Mouse (Mus musculus) megakaryocyte-erythroid progenitor cell, adult 5-6 weeks (primary cell): ENCODE results near the gene Tspan10. TPM values are rescaled to one million over a fixed set of nuclear protein-coding genes. Genes with fewer than 3 reads are reported as not detected.

Source experiments
- ATAC-seq: replicated peaks from 2 replicates; pipeline ENCODE4 v1.8.0; 2016; ENCODE audit warnings: mild to moderate bottlenecking, inconsistent platforms; ENCODE audit not compliant: severe bottlenecking, poor library complexity, low FRiP score, low TSS enrichment
- total RNA-seq, 2 experiments: library from RNA; stranded (forward) in 1 of 2; stranded (reverse) in 1 of 2; fragments of 200-1000, 215-1000 nt in 1 of 2; fragments of >200 nt in 1 of 2; fragmentation: Nextera tagmentation in 1 of 2; gene quantifications; 2 replicates each; pipeline ENCODE4 v1.2.3; 2014 to 2017

The Tspan10 gene
- total RNA-seq, 2 experiments from 2014 or later, result not detected

- ATAC-seq, result no peak
Measured at GRCm38 (mm10) chr11:120452246-120452645, 9.8 kb downstream of the Tspan10 start.

DNA sequence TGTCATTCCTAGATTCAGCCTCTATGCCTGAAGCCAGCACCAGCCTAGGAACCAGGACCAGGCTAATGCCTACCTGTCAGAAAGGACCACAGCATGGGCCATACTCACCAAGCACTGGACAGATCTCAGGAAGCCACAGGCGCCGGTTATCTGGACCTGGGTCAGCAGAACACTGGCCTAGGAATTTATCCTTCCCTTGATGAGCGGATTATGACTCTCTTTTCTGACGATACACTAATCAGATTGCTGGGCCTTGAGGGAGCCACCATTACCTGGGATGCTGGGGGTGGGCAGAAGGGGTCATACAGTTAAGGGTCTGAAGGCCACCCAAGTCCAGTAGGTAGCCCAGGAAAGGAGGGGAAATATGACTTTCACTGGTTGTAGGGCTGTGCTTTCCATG is 10.9 kb downstream of the Tspan10 start, which contains the start of gene Pde6g:
Pde6g (minus strand) TSS at position 195 of the 400 bp plus-strand sequence.
- ATAC-seq, result no peak

- ATAC-seq, result no peak
Measured at GRCm38 (mm10) chr11:120454965-120455364, 12.5 kb downstream of the Tspan10 start.

GRCm38 (mm10) chr11:120455413-120455812 is 13.0 kb downstream of the Tspan10 start:
- ATAC-seq, result 0 out of 2 replicates have a peak, but pooled peaks have one; percentile 32

DNA sequence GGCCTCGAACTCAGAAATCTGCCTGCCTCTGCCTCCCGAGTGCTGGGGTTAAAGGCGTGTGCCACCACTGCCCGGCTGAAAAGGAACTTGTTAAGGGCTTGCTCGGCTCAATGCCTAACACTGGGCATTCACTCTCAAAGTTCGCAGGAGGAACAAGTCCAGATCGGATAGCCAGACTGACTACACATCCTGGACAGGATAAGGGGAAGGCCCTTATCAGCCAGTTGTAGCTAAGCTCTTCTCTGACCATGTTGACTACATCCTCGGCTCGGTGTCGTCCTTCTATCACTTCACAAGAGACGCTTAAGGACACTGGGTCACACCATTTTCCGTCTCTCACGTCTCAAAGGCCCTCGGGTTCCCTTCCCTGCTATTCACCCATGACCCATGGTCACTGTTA is 14.9 kb downstream of the Tspan10 start:
- ATAC-seq, result peak; percentile 35; the same call in 1 of the 2 replicates

- ATAC-seq, result peak; percentile 81
Measured at GRCm38 (mm10) chr11:120457772-120458751, 15.6 kb downstream of the Tspan10 start, which contains the start of the genes Oxld1 and Ccdc137. Oxld1 (minus strand) TSS chr11:120458068. Ccdc137 (plus strand) TSS chr11:120458115.

DNA sequence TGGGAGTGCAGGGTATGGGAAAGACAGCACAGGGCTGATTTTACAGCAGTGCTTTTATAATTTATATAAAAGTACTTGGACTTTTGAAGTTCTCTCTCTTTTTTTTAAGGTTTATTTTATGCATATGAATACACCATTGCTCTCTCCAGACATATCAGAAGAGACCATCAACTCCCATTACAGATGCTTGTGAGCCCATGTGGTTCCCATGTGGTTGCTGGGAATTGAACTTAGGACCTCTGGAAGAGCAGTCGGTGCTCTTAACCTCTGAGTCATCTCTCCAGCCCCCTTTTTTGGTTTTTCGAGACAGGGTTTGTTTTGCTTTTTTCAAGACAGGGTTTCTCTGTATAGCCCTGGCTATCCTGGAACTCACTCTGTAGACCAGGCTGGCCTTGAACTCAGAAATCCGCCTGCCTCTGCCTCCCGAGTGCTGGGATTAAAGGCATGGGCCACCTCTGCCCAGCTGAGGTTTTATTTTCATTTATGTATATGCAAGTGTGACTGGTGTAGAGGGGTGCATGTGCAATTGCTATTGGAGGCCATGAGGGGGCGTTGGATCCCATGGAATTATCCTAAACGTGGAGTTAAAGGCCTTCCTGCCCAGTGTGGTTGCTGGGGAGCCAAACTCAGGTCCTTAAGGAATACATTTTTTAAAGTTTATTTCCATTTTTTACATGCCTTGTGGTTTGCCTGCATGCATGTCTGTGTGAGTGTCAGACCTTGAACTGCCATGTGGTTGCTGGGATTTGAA is 16.6 kb downstream of the Tspan10 start:
- ATAC-seq, result no peak

DNA sequence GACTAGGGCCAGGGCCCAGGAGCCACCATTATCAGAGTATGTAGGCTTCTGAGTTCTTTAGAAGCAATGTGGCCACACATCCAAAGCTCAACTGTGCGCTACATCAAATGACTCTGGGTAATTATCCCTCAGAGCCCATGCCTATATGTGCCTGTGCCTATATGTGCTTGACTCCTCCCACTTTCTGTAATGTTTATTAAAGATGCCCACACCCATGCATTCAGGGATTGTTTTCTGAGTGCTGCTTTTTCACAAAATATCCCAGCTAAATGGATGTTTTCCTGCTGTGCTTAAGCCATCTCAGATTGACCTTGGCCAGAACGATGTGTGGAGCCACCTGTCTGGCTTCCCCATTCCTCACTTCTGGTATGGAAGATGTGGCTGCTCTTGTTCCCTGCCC is 21.1 kb downstream of the Tspan10 start:
- ATAC-seq, result no peak

DNA sequence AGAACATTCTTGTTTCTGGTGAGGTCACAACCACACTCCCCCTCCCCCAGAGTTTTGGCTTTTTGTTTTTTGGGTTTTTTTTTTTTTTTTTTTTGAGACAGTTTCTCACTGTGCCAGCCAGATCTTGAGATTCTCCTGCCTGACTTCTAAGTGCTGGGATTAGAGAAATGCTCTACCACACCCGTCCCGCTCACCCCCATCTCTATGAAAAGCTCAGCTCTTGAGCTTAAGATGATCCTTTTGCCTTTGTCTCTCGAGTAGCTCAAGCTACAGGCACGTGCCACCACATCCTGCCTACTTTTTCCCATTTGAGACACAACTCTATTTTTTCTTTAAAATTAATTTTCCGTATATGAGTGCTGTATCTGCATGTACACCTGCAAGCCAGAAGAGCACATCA is 21.9 kb downstream of the Tspan10 start:
- ATAC-seq, result no peak

GRCm38 (mm10) chr11:120465521-120465920 is 23.1 kb downstream of the Tspan10 start:
- no peak for ATAC-seq

DNA sequence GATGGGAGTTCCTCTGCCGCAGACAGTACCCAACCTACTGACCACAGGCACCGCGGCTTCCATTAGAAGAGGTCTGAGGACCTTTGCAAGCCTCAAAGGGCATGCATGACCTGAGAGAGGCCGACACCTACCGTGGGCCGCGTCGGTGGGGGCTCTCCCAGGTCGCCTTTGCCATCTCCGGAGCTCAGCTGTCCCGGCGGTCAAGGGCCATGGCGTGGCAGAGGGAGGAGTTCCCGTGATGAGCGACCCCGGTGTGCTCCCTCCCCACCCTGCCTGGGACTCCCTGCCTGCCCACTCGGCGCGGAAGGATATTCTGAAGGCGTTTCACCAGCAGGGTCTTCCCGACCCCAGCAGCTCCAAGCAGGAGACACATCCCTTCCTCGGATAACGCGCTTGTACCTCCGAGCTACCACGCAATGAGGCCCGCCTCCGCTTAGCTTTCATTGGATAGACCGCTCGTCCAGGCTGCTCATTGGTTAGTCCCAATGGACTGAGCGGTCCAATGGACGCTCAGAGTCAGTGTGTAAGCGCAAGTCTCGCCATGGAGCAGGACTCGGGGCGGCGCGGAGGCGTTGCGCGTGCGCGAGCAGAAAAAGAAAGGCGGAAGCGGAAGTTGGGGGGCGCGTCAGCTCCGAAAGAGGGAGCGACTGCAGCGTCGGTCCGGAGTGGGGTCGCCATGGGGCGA is 24.7 kb downstream of the Tspan10 start, which contains the start of gene Arl16:
Arl16 (minus strand) TSS at position 557 of the 685 bp plus-strand sequence.
- peak; percentile 98 for ATAC-seq

GRCm38 (mm10) chr11:120467736-120468092 is 25.3 kb downstream of the Tspan10 start:
- ATAC-seq, result no peak

- ATAC-seq, result no peak
Measured at GRCm38 (mm10) chr11:120472052-120472451, 29.6 kb downstream of the Tspan10 start.

DNA sequence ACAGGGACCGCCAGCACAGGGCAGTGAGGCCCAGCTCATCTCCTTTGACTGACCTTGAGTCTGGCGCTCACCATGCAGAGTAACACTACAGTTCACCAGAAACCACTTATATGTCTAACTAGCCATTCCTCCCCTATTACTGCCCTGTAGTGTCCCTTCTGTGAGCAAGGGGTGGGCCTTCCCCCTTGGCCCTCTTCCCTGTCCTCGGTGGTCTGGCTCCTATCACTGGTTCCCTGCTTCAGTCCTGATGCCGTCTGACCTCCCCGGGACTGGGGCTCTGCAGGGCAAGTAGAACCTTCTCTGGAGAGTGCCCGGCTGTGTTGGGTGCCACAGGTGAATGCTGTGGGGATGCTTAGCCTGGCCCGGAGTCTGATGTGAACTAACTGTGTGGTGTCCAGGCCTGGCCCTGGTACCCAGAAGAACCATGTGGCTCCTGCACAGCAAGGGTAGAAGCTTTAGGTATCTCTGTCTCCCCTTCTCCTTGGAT is 41.0 kb downstream of the Tspan10 start:
- ATAC-seq, result no peak

DNA sequence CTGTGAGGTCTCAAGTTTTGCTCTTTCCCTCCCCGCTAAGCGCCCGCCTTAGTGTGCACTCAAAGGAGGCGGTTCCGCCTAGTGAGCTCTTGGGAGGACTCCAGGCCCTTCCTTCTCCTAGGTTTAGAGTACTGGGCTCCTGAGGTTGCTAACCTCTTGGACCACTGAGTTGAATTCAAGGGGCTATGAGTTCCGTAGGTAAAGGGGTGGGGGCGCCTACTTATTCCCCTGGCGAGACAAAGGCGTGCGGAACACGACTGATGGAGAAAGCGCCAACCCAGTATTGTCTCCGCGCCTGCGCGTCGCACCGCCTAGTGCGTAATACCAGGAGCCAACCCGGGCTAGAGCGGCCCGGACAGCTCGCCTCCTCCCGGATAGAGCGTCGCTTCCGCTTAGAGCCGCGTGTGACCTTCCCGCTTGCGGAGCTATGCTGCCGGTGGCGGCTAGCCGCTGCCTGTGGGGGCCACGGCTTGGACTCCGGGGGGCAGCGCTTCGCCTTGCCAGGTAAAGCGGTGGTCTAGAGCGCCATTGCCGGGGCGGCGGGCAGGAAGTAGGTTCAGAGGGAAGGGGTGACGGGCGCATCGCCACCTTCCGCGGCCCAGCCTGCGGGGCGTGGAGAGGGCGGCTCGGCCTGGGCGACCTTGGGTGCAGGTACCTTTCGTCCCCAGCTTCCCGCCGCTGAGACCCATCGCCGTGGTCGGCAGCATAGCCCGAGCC is 42.0 kb downstream of the Tspan10 start, which contains the start of gene Mrpl12:
Mrpl12 (plus strand) TSS at position 349 of the 717 bp plus-strand sequence.
- ATAC-seq, result peak; percentile 85

DNA sequence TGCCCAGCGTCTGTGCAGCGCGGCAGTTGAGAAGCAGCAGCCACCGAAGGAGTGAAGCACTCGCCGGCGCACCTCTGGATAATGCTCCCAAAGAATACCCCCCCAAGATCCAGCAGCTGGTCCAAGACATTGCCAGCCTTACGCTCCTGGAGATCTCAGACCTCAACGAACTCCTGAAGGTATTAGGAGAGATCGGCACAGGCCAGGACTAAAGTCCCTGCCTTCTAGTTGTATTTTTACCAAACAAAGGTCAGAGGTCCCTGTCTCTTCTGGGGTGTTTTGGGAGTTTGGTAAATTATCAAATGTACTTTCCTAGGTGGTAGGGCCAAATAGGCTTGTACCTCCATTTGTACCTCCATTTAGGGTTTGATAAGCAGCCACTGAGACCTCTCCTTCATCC is 42.8 kb downstream of the Tspan10 start:
- no peak for ATAC-seq

GRCm38 (mm10) chr11:120488516-120488915 is 46.1 kb downstream of the Tspan10 start:
- ATAC-seq, result no peak

GRCm38 (mm10) chr11:120489054-120489761 is 46.8 kb downstream of the Tspan10 start:
- ATAC-seq, result peak; percentile 40
